Mouse (Mus musculus) hindbrain, embryonic 12.5 days (tissue): ENCODE results near the gene Ilf3. TPM values are rescaled to one million over a fixed set of nuclear protein-coding genes. Genes with fewer than 3 reads are reported as not detected.
"Not testable (repeated sequence)": the region's sequence is repeated elsewhere in the genome, so short reads cannot be mapped to it uniquely, and the experiment has no call there.

Experiments used
- ATAC-seq: fragments of 200-750 bp; cut with Nextera tagmentation; 2 replicates; pipeline ENCODE4 v1.8.0; 2017; ENCODE audit warnings: moderate TSS enrichment; ENCODE audit not compliant: low FRiP score
- H3K27ac ChIP-seq: fragments of 300-500 bp; sonication (generic); 2 replicates; pipeline ENCODE4 v1.5.1; 2016; ENCODE audit warnings: mild to moderate bottlenecking
- H3K27me3 ChIP-seq: fragments of 300-500 bp; sonication (generic); 2 replicates; pipeline ENCODE4 v1.6.1; 2016; ENCODE audit warnings: mild to moderate bottlenecking
- H3K36me3 ChIP-seq: fragments of 300-500 bp; sonication (generic); 2 replicates; pipeline ENCODE4 v1.6.1; 2016; ENCODE audit warnings: mild to moderate bottlenecking
- H3K4me1 ChIP-seq: fragments of 300-500 bp; sonication (generic); 2 replicates; pipeline ENCODE4 v1.6.1; 2016
- H3K4me2 ChIP-seq: fragments of 300-500 bp; sonication (generic); replicated peaks from 2 replicates; pipeline ENCODE4 v1.6.1; 2016; ENCODE audit warnings: mild to moderate bottlenecking
- H3K4me3 ChIP-seq: fragments of 300-500 bp; sonication (generic); 2 replicates; pipeline ENCODE4 v1.5.1; 2016; ENCODE audit warnings: mild to moderate bottlenecking
- H3K9ac ChIP-seq: fragments of 300-500 bp; sonication (generic); 2 replicates; pipeline ENCODE4 v1.6.1; 2016; ENCODE audit warnings: mild to moderate bottlenecking, moderate library complexity
- H3K9me3 ChIP-seq: fragments of 300-500 bp; sonication (generic); replicated peaks from 2 replicates; pipeline ENCODE4 v1.6.1; 2016; ENCODE audit warnings: mild to moderate bottlenecking
- WGBS: fragments of 180-500 bp; shearing (Covaris S2); methylation state at CpG from one replicate; pipeline ENCODE4 v1.1.7; 2016; 5-methylcytosine and 5-hydroxymethylcytosine counted together
- polyA plus RNA-seq: library from polyadenylated mRNA; unstranded; fragments of >200 nt; fragmentation: Nextera tagmentation; extraction: Ambion mirVana; gene quantifications from 2 replicates; pipeline ENCODE4 v1.2.1, GENCODE M21; 2016

Gene Ilf3
- 283 and 294 TPM in 2 replicates for polyA plus RNA-seq

- Histone ChIP-seq H3K4me3 (peak within 1 kb of the TSS; percentile 94), H3K27me3 (0 out of 2 replicates have a peak, but pooled peaks cover 4% of the 10 kb centered on the region), H3K36me3 (peaks cover 8% of the 10 kb centered on the region; the same call in 1 of the 2 replicates), H3K9ac (peak within 1 kb of the TSS; percentile 88), H3K4me2 (peak within 1 kb of the TSS; percentile 84), H3K4me1 (peaks cover 20% of the 10 kb centered on the region), H3K9me3 (no peaks in the 10 kb centered on the region), H3K27ac (peak within 1 kb of the TSS; percentile 90)
- peak; percentile 93 for ATAC-seq
- under 1% methylated on average over 55 of the region's 66 CpGs for WGBS
These were observed at the start of gene Ilf3 for GRCm38 (mm10) chr9:21367357-21368111. Gene Ilf3 (plus strand): TSS chr9:21367871.

- H3K9me3 ChIP-seq, result no peaks in the 10 kb centered on the region
- H3K27me3 ChIP-seq, result no peaks in the 10 kb centered on the region
- H3K4me1 ChIP-seq, result peaks cover 15% of the 10 kb centered on the region
- H3K4me2 ChIP-seq, result no peak overlapping the region
- H3K36me3 ChIP-seq, result no peaks in the 10 kb centered on the region
- H3K4me3 ChIP-seq, result no peak overlapping the region
- WGBS, result 89% methylated on average over 6 of the region's 6 CpGs
- no peak overlapping the region for H3K27ac ChIP-seq
- no peak overlapping the region for H3K9ac ChIP-seq
- ATAC-seq, result no peak
These were observed 48.9 kb upstream of the Ilf3 start for GRCm38 (mm10) chr9:21318792-21319191.

- H3K36me3 ChIP-seq, result no peaks in the 10 kb centered on the region
- WGBS, result 95% methylated on average over 4 of the region's 4 CpGs
- H3K4me2 ChIP-seq, result no peak overlapping the region
- no peak overlapping the region for H3K4me3 ChIP-seq
- H3K9ac ChIP-seq, result no peak overlapping the region
- H3K9me3 ChIP-seq, result no peaks in the 10 kb centered on the region
- no peak overlapping the region for H3K27ac ChIP-seq
- no peaks in the 10 kb centered on the region for H3K27me3 ChIP-seq
- ATAC-seq, result no peak
- H3K4me1 ChIP-seq, result peaks cover 15% of the 10 kb centered on the region
These were observed 48.2 kb upstream of the Ilf3 start for GRCm38 (mm10) chr9:21319503-21319902.

- Histone ChIP-seq H3K4me2 (peak overlapping the region; percentile 90), H3K4me3 (peak overlapping the region; percentile 70), H3K4me1 (peaks cover 15% of the 10 kb centered on the region), H3K27ac (peak overlapping the region; percentile 40; the same call in 1 of the 2 replicates), H3K9me3 (no peaks in the 10 kb centered on the region), H3K9ac (peak overlapping the region; percentile 70), H3K36me3 (no peaks in the 10 kb centered on the region), H3K27me3 (no peaks in the 10 kb centered on the region)
- 32% methylated on average over 4 of the region's 4 CpGs for WGBS
- ATAC-seq, result peak; percentile 1; the same call in 1 of the 2 replicates
These were observed 47.4 kb upstream of the Ilf3 start for GRCm38 (mm10) chr9:21320280-21320618.

GRCm38 (mm10) chr9:21320619-21321512, 46.8 kb upstream of the Ilf3 start, which contains the start of gene Slc44a2:
Gene Slc44a2 (plus strand): TSS chr9:21320698.
- H3K9me3 ChIP-seq, result no peaks in the 10 kb centered on the region
- H3K36me3 ChIP-seq, result no peaks in the 10 kb centered on the region; the same call in 1 of the 2 replicates
- peak; percentile 96 for ATAC-seq
- peak within 1 kb of the TSS; percentile 40 for H3K27ac ChIP-seq
- WGBS, result under 1% methylated on average over 52 of the region's 52 CpGs
- peaks cover 15% of the 10 kb centered on the region for H3K4me1 ChIP-seq
- H3K27me3 ChIP-seq, result no peaks in the 10 kb centered on the region
- peak within 1 kb of the TSS; percentile 70 for H3K4me3 ChIP-seq
- peak within 1 kb of the TSS; percentile 90 for H3K4me2 ChIP-seq
- H3K9ac ChIP-seq, result peak within 1 kb of the TSS; percentile 70

- Histone ChIP-seq H3K27me3 (no peaks in the 10 kb centered on the region), H3K4me3 (peak overlapping the region; percentile 70), H3K36me3 (no peaks in the 10 kb centered on the region; the same call in 1 of the 2 replicates), H3K4me2 (peak overlapping the region; percentile 90), H3K9ac (peak overlapping the region; percentile 70), H3K9me3 (no peaks in the 10 kb centered on the region), H3K27ac (no peak overlapping the region), H3K4me1 (peaks cover 15% of the 10 kb centered on the region)
- ATAC-seq, result no peak
- WGBS, result 17% methylated on average over 6 of the region's 6 CpGs
These were observed 46.2 kb upstream of the Ilf3 start for GRCm38 (mm10) chr9:21321513-21321835.

- Histone ChIP-seq H3K36me3 (no peaks in the 10 kb centered on the region; the same call in 1 of the 2 replicates), H3K9ac (0 out of 2 replicates have a peak overlapping the region, but pooled peaks have one; percentile 70), H3K9me3 (no peaks in the 10 kb centered on the region), H3K27ac (no peak overlapping the region), H3K27me3 (no peaks in the 10 kb centered on the region), H3K4me2 (peak overlapping the region; percentile 90), H3K4me3 (0 out of 2 replicates have a peak overlapping the region, but pooled peaks have one; percentile 70), H3K4me1 (peaks cover 15% of the 10 kb centered on the region)
- ATAC-seq, result no peak
- 88% methylated on average over 19 of the region's 19 CpGs for WGBS
These were observed 45.3 kb upstream of the Ilf3 start for GRCm38 (mm10) chr9:21322211-21322916.

- not testable (repeated sequence) for ATAC-seq, H3K4me2 ChIP-seq
- 90% methylated on average over 8 of the region's 8 CpGs for WGBS
These were observed 44.8 kb upstream of the Ilf3 start for GRCm38 (mm10) chr9:21322917-21323297.

GRCm38 (mm10) chr9:21324269-21324668, 43.4 kb upstream of the Ilf3 start:
- WGBS, result 97% methylated on average over 11 of the region's 11 CpGs
- peaks cover 15% of the 10 kb centered on the region for H3K4me1 ChIP-seq
- H3K4me3 ChIP-seq, result no peak overlapping the region
- no peak overlapping the region for H3K9ac ChIP-seq
- H3K27me3 ChIP-seq, result no peaks in the 10 kb centered on the region
- no peak overlapping the region for H3K27ac ChIP-seq
- no peaks in the 10 kb centered on the region; the same call in 1 of the 2 replicates for H3K36me3 ChIP-seq
- no peak overlapping the region for H3K4me2 ChIP-seq
- ATAC-seq, result no peak
- H3K9me3 ChIP-seq, result no peaks in the 10 kb centered on the region

More at GRCm38 (mm10) chr9:21322917-21323297, 44.8 kb upstream of the Ilf3 start:
- H3K27me3 ChIP-seq, H3K36me3 ChIP-seq, H3K27ac ChIP-seq, H3K4me3 ChIP-seq, H3K9me3 ChIP-seq, H3K9ac ChIP-seq: not testable (repeated sequence)
- H3K4me1 ChIP-seq, result peaks cover 15% of the 10 kb centered on the region

- ATAC-seq, result no peak
- H3K4me2 ChIP-seq, result no peak overlapping the region
- H3K4me3 ChIP-seq, result no peak overlapping the region
- no peak overlapping the region for H3K9ac ChIP-seq
- H3K27me3 ChIP-seq, result no peaks in the 10 kb centered on the region
- WGBS, result 76% methylated on average over 3 of the region's 3 CpGs
- no peaks in the 10 kb centered on the region; the same call in 1 of the 2 replicates for H3K36me3 ChIP-seq
- H3K9me3 ChIP-seq, result no peaks in the 10 kb centered on the region
- peaks cover 13% of the 10 kb centered on the region for H3K4me1 ChIP-seq
- no peak overlapping the region for H3K27ac ChIP-seq
These were observed 40.1 kb upstream of the Ilf3 start for GRCm38 (mm10) chr9:21327569-21327968.

- ATAC-seq, result no peak
- no peak overlapping the region for H3K27ac ChIP-seq
- H3K4me2 ChIP-seq, result no peak overlapping the region
- no peaks in the 10 kb centered on the region for H3K27me3 ChIP-seq
- H3K4me3 ChIP-seq, result no peak overlapping the region
- H3K9me3 ChIP-seq, result no peaks in the 10 kb centered on the region
- no peak overlapping the region for H3K9ac ChIP-seq
- 80% methylated on average over 3 of the region's 3 CpGs for WGBS
- peaks cover 18% of the 10 kb centered on the region for H3K4me1 ChIP-seq
- H3K36me3 ChIP-seq, result no peaks in the 10 kb centered on the region; the same call in 1 of the 2 replicates
These were observed 39.6 kb upstream of the Ilf3 start for GRCm38 (mm10) chr9:21328041-21328440.
